Mouse (Mus musculus) CH12.LX (cell line): Measurements from ENCODE around the gene Fbrsl1. TPM values are rescaled to one million over a fixed set of nuclear protein-coding genes. Genes with fewer than 3 reads are reported as not detected.

ENCODE experiments used
- DNase-seq: peaks from one replicate; pipeline ENCODE4 v3.0.0-alpha.2; 2013; ENCODE audit errors: extremely low read depth
- H3K27ac ChIP-seq: 2 replicates; pipeline ENCODE4 v1.5.1; 2012; ENCODE audit warnings: low read depth, mild to moderate bottlenecking, control low read depth, moderate library complexity; ENCODE audit not compliant: insufficient read depth
- H3K27me3 ChIP-seq: replicated peaks from 2 replicates; pipeline ENCODE3; 2012; ENCODE audit warnings: inconsistent platforms
- H3K36me3 ChIP-seq, 2 experiments: replicated peaks in 1 of 2; 2 replicates each; pipeline versions ENCODE3 to v1.6.1; 2012; ENCODE audit warnings: inconsistent platforms in 1 of 2, low read length in 1 of 2, mild to moderate bottlenecking in 1 of 2, mixed read lengths in 1 of 2, moderate library complexity in 1 of 2; ENCODE audit not compliant: control insufficient read depth in 1 of 2, insufficient read depth in 1 of 2
- H3K4me1 ChIP-seq, 2 experiments: 2 replicates each; pipeline ENCODE4 v1.6.1; 2012; ENCODE audit warnings: inconsistent platforms in 1 of 2, moderate library complexity in 1 of 2; ENCODE audit not compliant: insufficient read depth in 2 of 2, control insufficient read depth in 1 of 2
- H3K4me2 ChIP-seq: 2 replicates; pipeline ENCODE4 v1.6.1; 2012; ENCODE audit warnings: low read depth, mild to moderate bottlenecking, control low read depth; ENCODE audit not compliant: poor library complexity, insufficient read depth, severe bottlenecking
- H3K4me3 ChIP-seq, 3 experiments: fragments of 150-350 bp in 1 of 3; sonication (generic) in 1 of 3; replicated peaks in 1 of 3; 2 replicates each; pipeline versions ENCODE3 to v1.5.1; 2011 to 2012; ENCODE audit warnings: low read depth in 2 of 3, low read length in 2 of 3, mild to moderate bottlenecking in 2 of 3, moderate library complexity in 2 of 3, control low read depth in 1 of 3, improper control_type of control experiment in 1 of 3, inconsistent platforms in 1 of 3, mixed read lengths in 1 of 3; ENCODE audit not compliant: poor library complexity in 1 of 3
- H3K79me2 ChIP-seq: replicated peaks from 2 replicates; pipeline ENCODE4 v1.6.1; 2012; ENCODE audit warnings: mild to moderate bottlenecking, moderate library complexity; ENCODE audit not compliant: control insufficient read depth, poor library complexity, insufficient read depth, severe bottlenecking; ENCODE audit errors: extremely low read depth
- H3K9ac ChIP-seq: 2 replicates; pipeline ENCODE4 v1.6.1; 2012; ENCODE audit warnings: low read depth, mild to moderate bottlenecking, control low read depth, moderate library complexity; ENCODE audit not compliant: insufficient read depth
- H3K9me3 ChIP-seq: replicated peaks from 2 replicates; pipeline ENCODE3; 2012; ENCODE audit warnings: low read length, inconsistent platforms, mixed read lengths
- BHLHE40 ChIP-seq: IDR thresholded peaks from 2 replicates; pipeline ENCODE4 v1.6.1; 2011; ENCODE audit warnings: mild to moderate bottlenecking, low read depth, low read length, improper control_type of control experiment
- CHD1 ChIP-seq: IDR thresholded peaks from 2 replicates; pipeline ENCODE4 v1.6.1; 2012; ENCODE audit warnings: low read depth, low read length, improper control_type of control experiment, inconsistent platforms
- CHD2 ChIP-seq: IDR thresholded peaks from 2 replicates; pipeline ENCODE4 v1.6.1; 2011; ENCODE audit warnings: low read length, improper control_type of control experiment
- E2F4 ChIP-seq: IDR thresholded peaks from 2 replicates; pipeline ENCODE4 v1.6.1; 2011; ENCODE audit warnings: low read depth, low read length, improper control_type of control experiment; ENCODE audit not compliant: insufficient replicate concordance
- EP300 ChIP-seq: IDR thresholded peaks from 2 replicates; pipeline ENCODE4 v1.6.1; 2011; ENCODE audit warnings: low read length, improper control_type of control experiment
- ETS1 ChIP-seq: conservative IDR thresholded peaks from 2 replicates; pipeline ENCODE4 v1.6.1; 2012; ENCODE audit warnings: low read depth, mild to moderate bottlenecking, inconsistent platforms, low read length, improper control_type of control experiment, moderate library complexity
- GABPA ChIP-seq: IDR thresholded peaks from 2 replicates; pipeline ENCODE4 v1.6.1; 2012; ENCODE audit warnings: low read depth, low read length, improper control_type of control experiment, inconsistent platforms; ENCODE audit not compliant: insufficient replicate concordance
- IRF4 ChIP-seq: IDR thresholded peaks from 2 replicates; pipeline ENCODE4 v1.6.1; 2014; ENCODE audit warnings: low read depth, mild to moderate bottlenecking, inconsistent platforms, low read length, improper control_type of control experiment
- JUN ChIP-seq: IDR thresholded peaks from 2 replicates; pipeline ENCODE4 v1.6.1; 2011; ENCODE audit warnings: low read depth, mild to moderate bottlenecking, low read length, improper control_type of control experiment, moderate library complexity; ENCODE audit not compliant: insufficient read depth
- JUND ChIP-seq: conservative IDR thresholded peaks from 2 replicates; pipeline ENCODE4 v1.6.1; 2011; ENCODE audit warnings: low read depth, low read length, improper control_type of control experiment
- KAT2A ChIP-seq: IDR thresholded peaks from 2 replicates; pipeline ENCODE4 v1.6.1; 2012; ENCODE audit warnings: low read length, improper control_type of control experiment, inconsistent platforms; ENCODE audit not compliant: insufficient replicate concordance
- MAFK ChIP-seq: IDR thresholded peaks from 2 replicates; pipeline ENCODE4 v1.6.1; 2011; ENCODE audit warnings: low read length, improper control_type of control experiment; ENCODE audit not compliant: insufficient replicate concordance
- MAX ChIP-seq: IDR thresholded peaks from 2 replicates; pipeline ENCODE4 v1.6.1; 2011; ENCODE audit warnings: low read length, improper control_type of control experiment
- MAZ ChIP-seq: IDR thresholded peaks from 2 replicates; pipeline ENCODE4 v1.6.1; 2012; ENCODE audit warnings: low read depth, mild to moderate bottlenecking, inconsistent platforms, low read length, improper control_type of control experiment, moderate library complexity
- MEF2A ChIP-seq: IDR thresholded peaks from 2 replicates; pipeline ENCODE4 v1.6.1; 2014; ENCODE audit warnings: low read depth, mild to moderate bottlenecking, inconsistent platforms, low read length, improper control_type of control experiment, borderline replicate concordance
- MXI1 ChIP-seq: IDR thresholded peaks from 2 replicates; pipeline ENCODE4 v1.6.1; 2011; ENCODE audit warnings: mild to moderate bottlenecking, low read depth, low read length, improper control_type of control experiment
- MYC ChIP-seq: IDR thresholded peaks from 2 replicates; pipeline ENCODE4 v1.6.1; 2011; ENCODE audit warnings: low read depth, mild to moderate bottlenecking, improper control_type of control experiment, low read length
- NELFE ChIP-seq: IDR thresholded peaks from 2 replicates; pipeline ENCODE4 v1.6.1; 2011; ENCODE audit warnings: low read depth, low read length, improper control_type of control experiment
- POLR2A ChIP-seq: IDR thresholded peaks from 2 replicates; pipeline ENCODE4 v1.6.1; 2011; ENCODE audit warnings: low read depth, mild to moderate bottlenecking, improper control_type of control experiment, low read length
- POLR2AphosphoS2 ChIP-seq: IDR thresholded peaks from 2 replicates; pipeline ENCODE4 v1.6.1; 2011; ENCODE audit warnings: low read depth, low read length, improper control_type of control experiment
- SIN3A ChIP-seq: IDR thresholded peaks from 2 replicates; pipeline ENCODE4 v1.6.1; 2012; ENCODE audit warnings: low read length, improper control_type of control experiment, inconsistent platforms
- TBP ChIP-seq: conservative IDR thresholded peaks from 2 replicates; pipeline ENCODE4 v1.6.1; 2011; ENCODE audit warnings: low read depth, low read length, improper control_type of control experiment
- UBTF ChIP-seq: IDR thresholded peaks from 2 replicates; pipeline ENCODE4 v1.6.1; 2012; ENCODE audit warnings: low read depth, mild to moderate bottlenecking, inconsistent platforms, low read length, improper control_type of control experiment, moderate library complexity
- USF1 ChIP-seq: IDR thresholded peaks from 2 replicates; pipeline ENCODE4 v1.6.1; 2014; ENCODE audit warnings: low read depth, mild to moderate bottlenecking, inconsistent platforms, low read length, improper control_type of control experiment
- USF2 ChIP-seq: conservative IDR thresholded peaks from 2 replicates; pipeline ENCODE4 v1.6.1; 2011; ENCODE audit warnings: low read depth, low read length, improper control_type of control experiment
- ZC3H11A ChIP-seq: IDR thresholded peaks from 2 replicates; pipeline ENCODE4 v1.6.1; 2012; ENCODE audit warnings: low read depth, mild to moderate bottlenecking, inconsistent platforms, low read length, improper control_type of control experiment
- ZMIZ1 ChIP-seq: IDR thresholded peaks from 2 replicates; pipeline ENCODE4 v1.6.1; 2012; ENCODE audit warnings: low read depth, mild to moderate bottlenecking, inconsistent platforms, low read length, improper control_type of control experiment
- ZNF384 ChIP-seq: IDR thresholded peaks from 2 replicates; pipeline ENCODE4 v1.6.1; 2012; ENCODE audit warnings: low read depth, low read length, improper control_type of control experiment, inconsistent platforms
- dilution Hi-C: fragments of 300-500 bp; cut with MboI; formaldehyde crosslinking; loops from 2 replicates; pipeline ENCODE4 v1.14.3; 2020; ENCODE audit warnings: low sequenced_read_pairs; ENCODE audit not compliant: extremely low pct_unique_long_range_greater_than_20kb, extremely low pct_ligation_motif_present
- in situ Hi-C: fragments of 300-500 bp; cut with MboI; formaldehyde crosslinking; loops from 3 replicates; pipeline ENCODE4 v1.14.3; 2019; ENCODE audit warnings: low sequenced_read_pairs, low pct_ligation_motif_present, low pct_unique_long_range_greater_than_20kb, mixed read lengths
- polyA plus RNA-seq: library from polyadenylated mRNA; unstranded; fragments of >175 nt; gene quantifications from 2 replicates; pipeline ENCODE4 v1.2.1, GENCODE M21; 2012; ENCODE audit warnings: low read depth; ENCODE audit not compliant: insufficient read length
- total RNA-seq, 2 experiments: library from RNA; depleted of rRNA; stranded (reverse); fragments of 300-350 nt in 1 of 2; fragments of >200 nt in 1 of 2; gene quantifications; 2 replicates each; pipeline ENCODE4 v1.2.3; 2012 to 2014

The Fbrsl1 gene
- total and polyA plus RNA-seq, 3 experiments = 3.0 to 32.0 (median 9.8) TPM

GRCm38 (mm10) chr5:110424204-110424603, 24.1 kb downstream of the Fbrsl1 start:
- Histone ChIP-seq H3K36me3 (peaks cover 0 to 42% of the 10 kb centered on the region in 2 experiments), H3K9ac (peak overlapping the region; percentile 39; the same call in 1 of the 2 replicates), H3K4me2 (peak overlapping the region; percentile 94)

GRCm38 (mm10) chr5:110421393-110421792, 26.9 kb downstream of the Fbrsl1 start:
- dilution Hi-C loops (no loop called here), in situ Hi-C loops (no loop called here)
- Histone ChIP-seq H3K27ac (no peak overlapping the region), H3K4me2 (no peak overlapping the region), H3K9ac (no peak overlapping the region), H3K9me3 (no peaks in the 10 kb centered on the region), H3K4me3 (no peak overlapping the region), H3K36me3 (peaks cover 4 to 42% of the 10 kb centered on the region in 2 experiments), H3K79me2 (no peaks in the 10 kb centered on the region), H3K4me1 (peaks cover 39 to 79% of the 10 kb centered on the region in 2 experiments), H3K27me3 (no peaks in the 10 kb centered on the region)
- TF ChIP-seq ZC3H11A (no peak), ZMIZ1 (no peak), POLR2A (no peak), ETS1 (no peak), EP300 (no peak), CHD2 (no peak), UBTF (no peak), MAX (no peak), POLR2AphosphoS2 (no peak), USF2 (no peak), IRF4 (no peak), SIN3A (no peak), E2F4 (no peak), ZNF384 (no peak), KAT2A (no peak), MAFK (no peak), GABPA (no peak), MXI1 (no peak), CHD1 (no peak)
- DNase-seq = no peak

More at GRCm38 (mm10) chr5:110424204-110424603, 24.1 kb downstream of the Fbrsl1 start:
- H3K4me3 ChIP-seq = peak overlapping the region; percentile 33 to 53 (median 38)
- dilution Hi-C loops = no loop called here
- H3K79me2 ChIP-seq = no peaks in the 10 kb centered on the region
- peak; percentile 88 for DNase-seq
- no peaks in the 10 kb centered on the region for H3K9me3 ChIP-seq
- H3K27me3 ChIP-seq = no peaks in the 10 kb centered on the region
- H3K27ac ChIP-seq = peak overlapping the region; percentile 87
- peak; percentile 71; the same call in 1 of the 2 replicates for TF ChIP-seq E2F4
- no peak for TF ChIP-seq NELFE
- TF ChIP-seq MAFK = peak; percentile 87
- TF ChIP-seq JUN = no peak
- TF ChIP-seq IRF4 = peak; percentile 78
- peak; percentile 78 for TF ChIP-seq SIN3A
- peak; percentile 50; the same call in 1 of the 2 replicates for TF ChIP-seq BHLHE40
- 0 out of 2 replicates have a peak, but pooled peaks have one; percentile 21 for TF ChIP-seq JUND
- TF ChIP-seq TBP = 0 out of 2 replicates have a peak, but pooled peaks have one; percentile 56
- TF ChIP-seq MYC = peak; percentile 50; the same call in 1 of the 2 replicates
- TF ChIP-seq EP300 = peak; percentile 78
- 0 out of 2 replicates have a peak, but pooled peaks have one; percentile 22 for TF ChIP-seq MAZ
- TF ChIP-seq POLR2A = peak; percentile 41; the same call in 1 of the 2 replicates
- TF ChIP-seq ETS1 = peak; percentile 81
- peak; percentile 91 for TF ChIP-seq MEF2A
- TF ChIP-seq USF1 = no peak
- 0 out of 2 replicates have a peak, but pooled peaks have one; percentile 12 for TF ChIP-seq MAX
- no peak for TF ChIP-seq ZNF384
- in situ Hi-C loops = no loop called here
- H3K4me1 ChIP-seq = peaks cover 51 to 86% of the 10 kb centered on the region in 2 experiments
